Mouse (Mus musculus) c-Kit-positive CD71-positive TER-119-negative erythroid progenitor cells, embryonic 14.5 days (primary cell): ENCODE measurements around the gene Cdkn1b.
A peak's percentile ranks its signal among the peaks of the same experiment; 100 is the strongest.

Experiments
- DNase-seq: peaks from one replicate; pipeline ENCODE4 v3.0.0-alpha.2; 2013; ENCODE audit warnings: low read depth

Gene Cdkn1b

DNA sequence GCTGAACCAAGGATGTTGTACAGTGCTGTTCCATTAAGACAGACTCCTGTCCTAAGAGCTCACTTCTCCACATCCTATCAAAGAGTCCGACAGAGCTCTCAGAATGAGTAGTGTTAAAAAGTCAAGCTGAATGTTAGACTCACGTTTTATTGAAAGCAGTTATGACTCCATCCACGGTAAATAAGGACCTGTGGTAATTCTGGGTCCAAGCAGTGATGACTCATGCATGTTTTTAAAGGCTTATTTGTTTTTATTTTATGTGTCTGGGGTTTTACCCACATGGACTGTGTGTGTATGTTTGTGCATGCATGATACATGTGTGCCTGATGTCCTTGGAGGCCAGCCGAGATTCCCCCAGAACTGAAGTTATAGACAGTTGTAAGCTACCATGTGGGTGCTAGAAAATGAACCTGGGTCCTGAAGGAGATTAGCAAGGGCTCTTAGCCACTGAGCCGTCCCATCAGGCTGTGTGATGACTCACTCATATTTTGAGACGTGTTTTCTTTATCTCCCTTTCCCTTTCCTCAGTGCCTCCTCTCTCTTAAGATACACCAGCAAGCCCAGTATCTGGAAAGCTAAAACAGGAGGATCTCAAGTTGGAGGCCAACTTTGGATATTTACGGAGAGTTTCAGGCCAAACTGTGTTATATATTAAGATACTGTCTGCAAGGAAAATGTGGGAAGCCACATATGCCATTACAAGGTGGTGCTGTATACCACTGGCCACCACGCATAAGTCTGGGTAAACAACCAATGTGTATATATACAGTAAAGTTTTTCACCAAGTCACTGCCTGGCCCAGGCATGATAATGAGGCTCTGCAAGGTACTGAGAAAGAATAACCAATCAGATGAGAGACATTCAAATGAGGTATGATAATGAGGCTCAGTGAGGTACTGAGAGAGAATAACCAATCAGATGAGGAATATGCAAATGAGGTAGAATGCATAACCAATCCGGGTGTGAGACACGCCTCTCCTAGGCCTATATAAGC is 16.0 kb upstream of the Cdkn1b start:
- DNase-seq: no peak

DNA sequence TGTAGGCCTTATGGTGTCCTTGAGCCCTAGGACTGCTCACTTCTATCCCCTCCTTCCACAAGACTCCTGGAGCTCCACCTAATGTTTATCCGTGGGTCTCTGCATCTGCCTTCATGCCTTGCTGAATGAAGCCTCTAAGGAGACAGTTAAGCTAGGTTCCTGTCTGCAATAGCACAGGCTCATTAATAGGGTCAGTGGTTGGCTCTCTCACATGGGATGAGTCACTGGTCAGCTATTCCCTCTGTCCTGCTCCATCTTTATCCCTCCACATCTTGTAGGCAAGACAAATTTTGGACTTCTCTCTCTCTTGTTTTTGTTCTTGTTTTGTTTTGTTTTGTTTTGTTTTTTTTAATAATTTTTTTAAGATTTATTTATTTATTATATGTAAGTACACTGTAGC is 14.4 kb upstream of the Cdkn1b start:
- no peak for DNase-seq

- DNase-seq: no peak
These were observed 5.7 kb upstream of the Cdkn1b start for GRCm38 (mm10) chr6:134914523-134914922.

GRCm38 (mm10) chr6:134916641-134917040 is 3.6 kb upstream of the Cdkn1b start:
- no peak for DNase-seq

GRCm38 (mm10) chr6:134917087-134917486 is 3.1 kb upstream of the Cdkn1b start:
- peak; percentile 56 for DNase-seq

GRCm38 (mm10) chr6:134918769-134919168 is 1.4 kb upstream of the Cdkn1b start:
- no peak for DNase-seq

DNA sequence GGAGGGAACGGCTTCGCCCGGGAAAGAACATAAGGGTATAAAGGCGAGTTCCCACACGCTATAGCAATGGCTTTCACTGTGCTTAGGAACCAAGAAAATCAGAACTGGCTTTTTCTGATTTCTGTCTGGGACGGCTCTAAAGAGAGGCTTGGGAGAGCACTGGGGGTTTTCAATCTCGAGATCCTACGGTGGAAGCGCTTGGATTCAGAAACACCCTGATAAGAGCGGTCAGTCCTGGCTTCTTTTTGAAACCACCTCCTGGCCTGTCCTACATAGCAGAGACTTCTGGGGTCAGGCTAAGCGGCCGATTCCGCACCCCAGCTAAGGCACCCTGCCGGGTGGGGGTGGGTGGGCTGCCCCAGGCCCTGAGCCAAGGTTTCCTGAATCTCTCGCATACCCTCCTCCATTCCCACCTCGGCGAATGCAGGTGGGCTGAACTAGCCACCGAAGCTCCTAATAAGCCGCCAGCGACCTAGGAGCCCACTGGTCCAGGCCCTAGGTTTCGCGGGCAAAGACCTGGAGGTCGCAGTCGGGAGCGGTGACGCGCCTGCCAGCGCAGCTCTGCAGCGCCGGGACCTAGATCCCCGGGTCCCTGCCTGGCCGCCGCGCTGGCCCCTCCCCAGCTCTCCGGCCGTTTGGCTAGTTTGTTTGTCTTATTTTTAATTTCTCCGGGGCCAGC is 551 bp upstream of the Cdkn1b start:
- DNase-seq: no peak

DNA sequence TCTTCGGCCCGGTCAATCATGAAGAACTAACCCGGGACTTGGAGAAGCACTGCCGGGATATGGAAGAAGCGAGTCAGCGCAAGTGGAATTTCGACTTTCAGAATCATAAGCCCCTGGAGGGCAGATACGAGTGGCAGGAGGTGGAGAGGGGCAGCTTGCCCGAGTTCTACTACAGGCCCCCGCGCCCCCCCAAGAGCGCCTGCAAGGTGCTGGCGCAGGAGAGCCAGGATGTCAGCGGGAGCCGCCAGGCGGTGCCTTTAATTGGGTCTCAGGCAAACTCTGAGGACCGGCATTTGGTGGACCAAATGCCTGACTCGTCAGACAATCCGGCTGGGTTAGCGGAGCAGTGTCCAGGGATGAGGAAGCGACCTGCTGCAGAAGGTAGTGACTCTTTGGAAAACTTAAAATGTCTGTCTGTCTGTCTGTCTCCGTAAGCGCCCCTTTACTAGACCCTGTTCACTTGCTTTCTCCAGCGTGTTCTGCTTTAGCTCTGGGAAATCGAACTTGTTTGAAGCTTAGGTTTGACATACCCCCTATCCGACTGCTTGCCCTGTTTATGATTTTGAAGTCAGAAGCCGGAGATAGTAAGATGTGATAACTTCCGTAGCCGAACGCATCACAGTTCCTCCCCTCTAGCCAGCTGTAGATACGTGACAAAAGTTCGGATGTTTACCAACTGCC is 953 bp downstream of the Cdkn1b start:
- DNase-seq: no peak

- DNase-seq: no peak
These were observed 1.7 kb downstream of the Cdkn1b start for GRCm38 (mm10) chr6:134921695-134922510.

DNA sequence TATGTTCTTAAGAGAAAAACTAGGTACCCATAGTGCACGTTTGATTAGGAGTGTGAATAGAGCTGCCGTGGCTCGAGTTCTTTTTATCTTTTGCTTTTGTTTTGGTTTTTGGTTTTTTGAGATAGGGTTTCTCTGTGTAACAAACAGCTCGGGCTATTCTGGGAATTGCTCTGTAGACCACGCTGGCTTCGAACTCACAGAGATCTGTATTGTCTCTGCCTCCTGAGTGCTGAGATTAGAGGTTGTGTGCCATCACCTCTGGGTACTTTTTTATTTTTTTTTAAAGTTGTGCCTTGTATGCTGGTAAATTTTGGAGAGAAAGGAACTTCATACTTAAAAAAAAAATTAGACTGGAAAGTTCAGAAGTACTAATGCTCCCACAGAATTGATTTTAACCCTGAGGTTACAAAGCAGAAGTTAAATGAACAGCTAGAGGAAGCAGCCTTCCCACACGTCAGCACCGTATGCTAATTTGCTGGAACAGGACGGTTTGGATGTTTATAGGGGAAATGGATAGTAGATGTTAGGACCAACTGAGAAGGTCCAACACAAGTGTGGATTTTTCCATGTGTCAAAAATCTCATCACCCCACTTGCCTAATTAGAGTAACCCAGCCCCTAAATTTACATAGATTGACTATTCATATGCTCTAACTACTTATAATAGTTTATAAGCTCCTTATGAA is 2.5 kb downstream of the Cdkn1b start:
- no peak for DNase-seq

- no peak for DNase-seq
These were observed 3.5 kb downstream of the Cdkn1b start for GRCm38 (mm10) chr6:134923670-134924069.

- DNase-seq: no peak
These were observed 4.1 kb downstream of the Cdkn1b start for GRCm38 (mm10) chr6:134924262-134924661.

GRCm38 (mm10) chr6:134925673-134926337 is 5.6 kb downstream of the Cdkn1b start:
- no peak for DNase-seq

- DNase-seq: no peak
These were observed 6.1 kb downstream of the Cdkn1b start for GRCm38 (mm10) chr6:134926338-134926705.

- DNase-seq: no peak
These were observed 6.8 kb downstream of the Cdkn1b start for GRCm38 (mm10) chr6:134926803-134927594.

GRCm38 (mm10) chr6:134927595-134928095 is 7.4 kb downstream of the Cdkn1b start:
- DNase-seq: no peak

- DNase-seq: peak; percentile 79
These were observed 8.1 kb downstream of the Cdkn1b start for GRCm38 (mm10) chr6:134928096-134928888.

GRCm38 (mm10) chr6:134928889-134929310 is 8.7 kb downstream of the Cdkn1b start:
- DNase-seq: no peak

DNA sequence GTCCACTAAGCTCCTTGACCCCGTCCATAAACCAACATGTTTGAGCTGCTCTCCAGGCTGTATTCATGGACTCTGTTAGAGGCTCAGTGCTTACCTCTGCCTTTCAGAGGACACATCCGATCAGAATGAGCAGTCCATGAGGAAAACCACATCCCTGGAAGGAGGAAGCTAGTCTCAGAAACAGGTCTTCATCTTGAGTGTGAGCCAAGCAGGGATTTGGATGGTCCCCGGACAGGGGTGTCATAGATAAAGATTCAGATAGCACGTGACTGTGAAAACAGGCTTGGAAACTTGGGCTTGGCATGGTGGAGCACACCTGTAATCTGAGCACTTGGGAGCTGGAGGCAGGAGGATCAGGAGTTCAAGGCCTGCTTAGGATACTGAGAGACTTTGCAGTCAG is 9.7 kb downstream of the Cdkn1b start:
- no peak for DNase-seq
